Mouse (Mus musculus) neural tube, embryonic 15.5 days (tissue): ENCODE results near the gene AI854703. TPM values are rescaled to one million over a fixed set of nuclear protein-coding genes. Genes with fewer than 3 reads are reported as not detected.

Source experiments
- ATAC-seq: fragments of 200-750 bp; cut with Nextera tagmentation; 2 replicates; pipeline ENCODE4 v1.8.0; 2017; ENCODE audit warnings: mild to moderate bottlenecking, moderate TSS enrichment, moderate library complexity; ENCODE audit not compliant: low FRiP score
- H3K27ac ChIP-seq: fragments of 300-500 bp; sonication (generic); replicated peaks from 2 replicates; pipeline ENCODE4 v1.5.1; 2015; ENCODE audit warnings: mild to moderate bottlenecking, inconsistent platforms
- H3K27me3 ChIP-seq: fragments of 300-500 bp; sonication (generic); replicated peaks from 2 replicates; pipeline ENCODE4 v1.6.1; 2015; ENCODE audit warnings: inconsistent platforms
- H3K36me3 ChIP-seq: fragments of 300-500 bp; sonication (generic); 2 replicates; pipeline ENCODE4 v1.6.1; 2015; ENCODE audit warnings: inconsistent platforms
- H3K4me1 ChIP-seq: fragments of 300-500 bp; sonication (generic); 2 replicates; pipeline ENCODE4 v1.6.1; 2015; ENCODE audit warnings: inconsistent platforms
- H3K4me2 ChIP-seq: fragments of 300-500 bp; sonication (generic); 2 replicates; pipeline ENCODE4 v1.6.1; 2015; ENCODE audit warnings: inconsistent platforms, mild to moderate bottlenecking, moderate library complexity
- H3K4me3 ChIP-seq: fragments of 300-500 bp; sonication (generic); replicated peaks from 2 replicates; pipeline ENCODE4 v1.5.1; 2015; ENCODE audit warnings: mild to moderate bottlenecking, inconsistent platforms
- H3K9ac ChIP-seq: fragments of 300-500 bp; sonication (generic); replicated peaks from 2 replicates; pipeline ENCODE4 v1.6.1; 2015; ENCODE audit warnings: mild to moderate bottlenecking, inconsistent platforms
- H3K9me3 ChIP-seq: fragments of 300-500 bp; sonication (generic); replicated peaks from 2 replicates; pipeline ENCODE4 v1.6.1; 2016; ENCODE audit warnings: inconsistent platforms
- WGBS: fragments of 180-500 bp; shearing (Covaris S2); methylation state at CpG from one replicate; pipeline ENCODE4 v1.1.7; 2015; ENCODE audit warnings: mixed read lengths; 5-methylcytosine and 5-hydroxymethylcytosine counted together
- polyA plus RNA-seq: library from polyadenylated mRNA; unstranded; fragments of >200 nt; fragmentation: Nextera tagmentation; extraction: Ambion mirVana; gene quantifications from 2 replicates; pipeline ENCODE4 v1.2.1, GENCODE M21; 2015

The AI854703 gene
- polyA plus RNA-seq, 1 experiment from 2014 or later, result 31.4 TPM

DNA sequence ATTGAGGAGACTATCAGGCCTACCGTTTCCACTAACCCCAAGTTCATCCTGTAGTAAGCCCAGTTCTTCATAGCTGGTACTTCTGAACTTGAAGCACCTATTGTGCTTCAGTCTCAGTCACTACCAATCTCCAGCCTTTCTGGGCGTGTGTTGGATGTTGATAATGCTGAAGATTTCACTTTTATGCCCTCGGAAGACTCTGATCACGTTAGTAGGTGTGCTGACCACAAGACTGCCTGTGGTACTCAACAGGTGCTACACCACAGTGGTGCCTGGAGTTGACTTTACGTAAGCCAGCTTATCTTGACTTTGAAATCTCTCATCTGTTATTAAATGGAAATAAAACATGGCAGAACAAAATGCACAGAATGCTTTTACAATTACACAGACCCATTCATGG, 53.9 kb downstream of the AI854703 start:
- no peak for ATAC-seq
- Histone ChIP-seq H3K27ac (no peak overlapping the region), H3K9ac (no peak overlapping the region), H3K36me3 (no peaks in the 10 kb centered on the region), H3K9me3 (no peaks in the 10 kb centered on the region), H3K27me3 (no peaks in the 10 kb centered on the region), H3K4me3 (no peak overlapping the region), H3K4me1 (peaks cover 5% of the 10 kb centered on the region; the same call in 1 of the 2 replicates), H3K4me2 (no peak overlapping the region)
- 84% methylated on average over 5 of the region's 5 CpGs for WGBS

- no peak for ATAC-seq
- WGBS, result 76% methylated on average over 3 of the region's 3 CpGs
- Histone ChIP-seq H3K4me2 (no peak overlapping the region), H3K4me3 (no peak overlapping the region), H3K9me3 (no peaks in the 10 kb centered on the region), H3K27ac (no peak overlapping the region), H3K36me3 (no peaks in the 10 kb centered on the region), H3K4me1 (no peaks in the 10 kb centered on the region), H3K9ac (no peak overlapping the region), H3K27me3 (no peaks in the 10 kb centered on the region)
Measured at GRCm38 (mm10) chr6:48681472-48682090, 55.0 kb downstream of the AI854703 start.

DNA sequence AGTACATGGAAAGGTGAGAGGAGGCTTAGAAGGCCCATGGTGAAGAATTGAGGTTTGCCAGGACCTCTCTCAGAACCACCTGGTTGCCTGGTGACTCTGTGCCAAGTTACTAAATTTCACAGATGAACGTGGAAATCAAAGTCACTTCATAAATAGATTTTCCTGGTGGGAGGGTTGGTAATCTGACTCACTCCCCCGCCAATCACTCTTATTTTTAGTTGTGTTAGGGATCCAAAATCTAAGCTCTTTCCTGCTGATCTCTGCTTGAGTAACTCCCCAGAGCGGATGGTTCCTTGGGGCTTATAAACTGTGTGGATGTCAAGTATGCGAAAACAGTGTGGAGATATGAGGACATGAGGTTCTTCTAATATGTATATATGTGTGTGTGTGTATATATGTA, 55.7 kb downstream of the AI854703 start:
- Histone ChIP-seq H3K9me3 (no peaks in the 10 kb centered on the region), H3K9ac (no peak overlapping the region), H3K4me3 (no peak overlapping the region), H3K4me1 (no peaks in the 10 kb centered on the region), H3K4me2 (no peak overlapping the region), H3K27me3 (no peaks in the 10 kb centered on the region), H3K27ac (no peak overlapping the region), H3K36me3 (no peaks in the 10 kb centered on the region)
- WGBS, result 90% methylated on average over 4 of the region's 4 CpGs
- ATAC-seq, result no peak

Other genes starting within 250 kb of the AI854703 start
- 23.5 and 25.0 TPM in 2 replicates for gene Krba1, start 231.2 kb upstream of the AI854703 start, polyA plus RNA-seq
- gene Zfp467, start 180.9 kb upstream of the AI854703 start, polyA plus RNA-seq, result 27.6 and 33.6 TPM in 2 replicates
- gene Sspo, start 178.5 kb upstream of the AI854703 start, polyA plus RNA-seq, result 0.34 and 0.54 TPM in 2 replicates
- 295 and 349 TPM in 2 replicates for gene Atp6v0e2, start 89.1 kb upstream of the AI854703 start, polyA plus RNA-seq
- gene Lrrc61, start 72.0 kb upstream of the AI854703 start, polyA plus RNA-seq, result 21.6 and 24.0 TPM in 2 replicates
- 11.5 and 16.7 TPM in 2 replicates for gene Rarres2, start 54.0 kb upstream of the AI854703 start, polyA plus RNA-seq
- not detected in 2 replicates for gene Gm45021, start 37.2 kb upstream of the AI854703 start, polyA plus RNA-seq
- gene Repin1, start 32.9 kb upstream of the AI854703 start, polyA plus RNA-seq, result 41.0 and 43.7 TPM in 2 replicates
- not detected in 2 replicates for gene Gm44965, start 32.8 kb upstream of the AI854703 start, polyA plus RNA-seq
- gene Zfp775, start 24.7 kb upstream of the AI854703 start, polyA plus RNA-seq, result 12.8 and 13.0 TPM in 2 replicates
- 0.73 and 1.4 TPM in 2 replicates for gene Gimap8, start 20.5 kb downstream of the AI854703 start, polyA plus RNA-seq
- gene Gimap9, start 49.4 kb downstream of the AI854703 start, polyA plus RNA-seq, result 1.9 and 11.8 TPM in 2 replicates
- gene Gimap4, start 57.8 kb downstream of the AI854703 start, polyA plus RNA-seq, result 1.4 and 4.9 TPM in 2 replicates
- gene Gimap6, start 81.5 kb downstream of the AI854703 start, polyA plus RNA-seq, result 8.1 and 16.7 TPM in 2 replicates
- 1.9 TPM in 1 of 2 replicates, not detected in the other for gene Gm28053, start 91.8 kb downstream of the AI854703 start, polyA plus RNA-seq
- 0.50 TPM in 1 of 2 replicates, not detected in the other for gene Gimap7, start 91.9 kb downstream of the AI854703 start, polyA plus RNA-seq
- 6.6 and 19.6 TPM in 2 replicates for gene Gimap1, start 112.3 kb downstream of the AI854703 start, polyA plus RNA-seq
- gene Gimap5, start 119.4 kb downstream of the AI854703 start, polyA plus RNA-seq, result 1.7 and 4.5 TPM in 2 replicates
- gene Gimap3, start 144.1 kb downstream of the AI854703 start, polyA plus RNA-seq, result not detected in 2 replicates
- 26.4 and 57.2 TPM in 2 replicates for gene Tmem176a, start 214.2 kb downstream of the AI854703 start, polyA plus RNA-seq
- gene Tmem176b, start 214.7 kb downstream of the AI854703 start, polyA plus RNA-seq, result 133 and 182 TPM in 2 replicates
- gene Aoc1, start 246.1 kb downstream of the AI854703 start, polyA plus RNA-seq, result 0.73 TPM in 1 of 2 replicates, not detected in the other